Mouse (Mus musculus) C2C12 (cell line): ENCODE measurements around the gene Hmgb1.

ENCODE experiments used
- CEBPB ChIP-seq: IDR thresholded peaks from one replicate; pipeline ENCODE4 v1.6.1; 2011; ENCODE audit warnings: low read depth, mild to moderate bottlenecking, control low read depth, moderate library complexity
- CTCF ChIP-seq: IDR thresholded peaks from one replicate; pipeline ENCODE4 v1.5.1; 2011; ENCODE audit not compliant: control insufficient read depth, insufficient read depth, insufficient read length
- FOSL1 ChIP-seq: IDR thresholded peaks from one replicate; pipeline ENCODE4 v1.8.0; 2011; ENCODE audit warnings: mild to moderate bottlenecking, low read length; ENCODE audit not compliant: poor library complexity, insufficient read depth, severe bottlenecking
- MAX ChIP-seq: IDR thresholded peaks from one replicate; pipeline ENCODE4 v1.6.1; 2011; ENCODE audit warnings: mild to moderate bottlenecking, control low read depth
- MYOD1 ChIP-seq: IDR thresholded peaks from one replicate; pipeline ENCODE4 v1.6.1; 2011; ENCODE audit warnings: low read depth; ENCODE audit not compliant: control insufficient read depth, insufficient read length
- MYOG ChIP-seq: IDR thresholded peaks from one replicate; pipeline ENCODE4 v1.6.1; 2011; ENCODE audit not compliant: control insufficient read depth, insufficient read length; ENCODE audit errors: extremely low read depth
- USF1 ChIP-seq: IDR thresholded peaks from one replicate; pipeline ENCODE4 v1.6.1; 2011; ENCODE audit warnings: low read depth, mild to moderate bottlenecking, control low read depth, moderate library complexity

- no peak for TF ChIP-seq CEBPB
- TF ChIP-seq CTCF, result no peak
- TF ChIP-seq MYOG, result no peak
- no peak for TF ChIP-seq USF1
- no peak for TF ChIP-seq MAX
- TF ChIP-seq MYOD1, result no peak
- no peak for TF ChIP-seq FOSL1
These were observed 146.6 kb downstream of the Hmgb1 start for GRCm38 (mm10) chr5:149037729-149038128.
